8 mouse cellular contexts compared by ENCODE assay signal in genomic region chr10:59879255-59880028, GRCm38 (mm10). TPM values are rescaled to one million over a fixed set of nuclear protein-coding genes. Genes with fewer than 3 reads are reported as not detected.
DNase-seq lines count a peak whose midpoint lies in the region; ATAC-seq and TF ChIP-seq lines count a peak whose summit lies in the region.

Gene Dnajb12, plus strand, starts transcription at chr10:59879556.

- peak within 1 kb of the TSS; percentile 83 for H3K4me3 ChIP-seq in forebrain, embryonic 12.5 days (replicated peaks)
- H3K4me3 ChIP-seq in heart, postnatal 0 days (ENCODE audit: low read depth, low read length) = peak within 1 kb of the TSS; percentile 99
- peak within 1 kb of the TSS; percentile 96 for H3K4me3 ChIP-seq in liver, embryonic 16.5 days (ENCODE audit: low read depth, low read length)
- H3K4me3 ChIP-seq in neural tube, embryonic 13.5 days = peak within 1 kb of the TSS; percentile 87
- peak within 1 kb of the TSS; percentile 98 for H3K4me3 ChIP-seq in testis, adult 2 months (ENCODE audit: control insufficient read depth, low read depth, low read length)

- H3K36me3 ChIP-seq in forebrain, embryonic 12.5 days (replicated peaks) = peaks cover 7% of the 10 kb centered on the region
- H3K36me3 ChIP-seq in heart, postnatal 0 days (replicated peaks; ENCODE audit: control insufficient read depth, insufficient read depth, low read length) = no peaks in the 10 kb centered on the region; the same call in 1 of the 2 replicates
- H3K36me3 ChIP-seq in liver, embryonic 16.5 days (ENCODE audit: control insufficient read depth, insufficient read depth) = no peaks in the 10 kb centered on the region
- no peaks in the 10 kb centered on the region for H3K36me3 ChIP-seq in neural tube, embryonic 13.5 days
- no peaks in the 10 kb centered on the region for H3K36me3 ChIP-seq in testis, adult 2 months (ENCODE audit: control insufficient read depth, insufficient read depth, low read length)

- TF ChIP-seq EP300 in heart, postnatal 0 days (IDR thresholded peaks at IDR 0.05; ENCODE audit: low read depth) = peak; percentile 87

- H3K9me3 ChIP-seq in forebrain, embryonic 12.5 days = no peaks in the 10 kb centered on the region
- H3K9me3 ChIP-seq in heart, postnatal 0 days (replicated peaks; ENCODE audit: control insufficient read depth, low read length) = no peaks in the 10 kb centered on the region
- H3K9me3 ChIP-seq in liver, embryonic 16.5 days (replicated peaks; ENCODE audit: control insufficient read depth, low read length) = no peaks in the 10 kb centered on the region
- H3K9me3 ChIP-seq in neural tube, embryonic 13.5 days = no peaks in the 10 kb centered on the region

- H3K4me2 ChIP-seq in forebrain, embryonic 12.5 days = peak within 1 kb of the TSS; percentile 76
- peak within 1 kb of the TSS; percentile 91 for H3K4me2 ChIP-seq in heart, postnatal 0 days (ENCODE audit: low read depth, low read length)
- H3K4me2 ChIP-seq in liver, embryonic 16.5 days (ENCODE audit: low read depth, low read length) = peak within 1 kb of the TSS; percentile 69
- H3K4me2 ChIP-seq in neural tube, embryonic 13.5 days = peak within 1 kb of the TSS; percentile 83

- peak; percentile 86 to 88 for DNase-seq in CD8-positive naive resting alpha-beta T cell, adult 2 months (ENCODE audit: low read depth in 2 of 2, low spot score in 2 of 2)
- DNase-seq in c-Kit-positive CD71-negative TER-119-negative erythroid progenitor cells, embryonic 14.5 days (ENCODE audit: low read depth) = peak; percentile 92
- DNase-seq in heart, postnatal 0 days (ENCODE audit: low spot score) = peak; percentile 91
- DNase-seq in kidney, postnatal 4 days = peak; percentile 94 to 97

- under 1% methylated on average over 72 of the region's 80 CpGs for WGBS in forebrain, embryonic 12.5 days
- WGBS in heart, postnatal 0 days = under 1% methylated on average over 79 of the region's 80 CpGs
- WGBS in liver, embryonic 16.5 days (ENCODE audit: insufficient replicate concordance) = under 1% methylated on average over 80 of the region's 80 CpGs
- under 1% methylated on average over 80 of the region's 80 CpGs for WGBS in neural tube, embryonic 13.5 days

- H3K27me3 ChIP-seq in forebrain, embryonic 12.5 days = no peaks in the 10 kb centered on the region
- H3K27me3 ChIP-seq in heart, postnatal 0 days (ENCODE audit: control insufficient read depth, insufficient read depth, low read length) = no peaks in the 10 kb centered on the region
- H3K27me3 ChIP-seq in liver, embryonic 16.5 days (ENCODE audit: control insufficient read depth, insufficient read depth, low read depth, low read length) = no peaks in the 10 kb centered on the region
- no peaks in the 10 kb centered on the region for H3K27me3 ChIP-seq in neural tube, embryonic 13.5 days
- no peaks in the 10 kb centered on the region for H3K27me3 ChIP-seq in testis, adult 2 months (ENCODE audit: control insufficient read depth, insufficient read depth, low read length)

- TF ChIP-seq POLR2A in testis, adult 2 months (IDR thresholded peaks at IDR 0.05; ENCODE audit: control insufficient read depth, low read depth, low read length) = peak; percentile 65; the same call in 1 of the 2 replicates

- ATAC-seq in forebrain, embryonic 12.5 days (ENCODE audit: low FRiP score) = peak; percentile 93
- peak; percentile 93 for ATAC-seq in heart, postnatal 0 days (ENCODE audit: insufficient read depth, low read depth)
- peak; percentile 80 for ATAC-seq in liver, embryonic 16.5 days (ENCODE audit: low read depth)
- ATAC-seq in neural tube, embryonic 13.5 days (ENCODE audit: low read depth) = peak; percentile 93

- TF ChIP-seq CTCF in heart, postnatal 0 days (IDR thresholded peaks at IDR 0.05; ENCODE audit: low read depth) = no peak
- no peak for TF ChIP-seq CTCF in testis, adult 2 months (IDR thresholded peaks at IDR 0.05; ENCODE audit: control insufficient read depth, insufficient read depth, insufficient replicate concordance, low read depth, low read length)

- peaks cover 17% of the 10 kb centered on the region for H3K4me1 ChIP-seq in forebrain, embryonic 12.5 days
- peaks cover 8% of the 10 kb centered on the region for H3K4me1 ChIP-seq in heart, postnatal 0 days (ENCODE audit: control insufficient read depth, insufficient read depth)
- peaks cover 63% of the 10 kb centered on the region for H3K4me1 ChIP-seq in liver, embryonic 16.5 days (ENCODE audit: control insufficient read depth, low read depth, low read length)
- peaks cover 17% of the 10 kb centered on the region for H3K4me1 ChIP-seq in neural tube, embryonic 13.5 days (replicated peaks)
- H3K4me1 ChIP-seq in testis, adult 2 months (ENCODE audit: control insufficient read depth, insufficient read depth, low read length) = peaks cover 4% of the 10 kb centered on the region

- H3K27ac ChIP-seq in forebrain, embryonic 12.5 days = peak within 1 kb of the TSS; percentile 100
- H3K27ac ChIP-seq in heart, postnatal 0 days (ENCODE audit: low read depth) = peak within 1 kb of the TSS; percentile 99
- peak within 1 kb of the TSS; percentile 100 for H3K27ac ChIP-seq in liver, embryonic 16.5 days (ENCODE audit: low read length)
- peak within 1 kb of the TSS; percentile 100 for H3K27ac ChIP-seq in neural tube, embryonic 13.5 days (replicated peaks)
- peak within 1 kb of the TSS; percentile 99 for H3K27ac ChIP-seq in testis, adult 2 months (ENCODE audit: control insufficient read depth, insufficient read depth, low read depth, low read length)

- peak within 1 kb of the TSS; percentile 93 for H3K9ac ChIP-seq in forebrain, embryonic 12.5 days
- peak within 1 kb of the TSS; percentile 89 for H3K9ac ChIP-seq in heart, postnatal 0 days (replicated peaks; ENCODE audit: low read depth, low read length)
- peak within 1 kb of the TSS; percentile 99 for H3K9ac ChIP-seq in liver, embryonic 16.5 days (ENCODE audit: low read depth, low read length)
- peak within 1 kb of the TSS; percentile 97 for H3K9ac ChIP-seq in neural tube, embryonic 13.5 days

RNA-seq across cellular contexts. Expression of gene Dnajb12, which starts in this region (rescaled TPM):
- 21.2 and 22.7 TPM in 2 replicates for polyA plus RNA-seq in forebrain, embryonic 12.5 days (2016; fragmentation: Nextera tagmentation; extraction: Ambion mirVana)
- 48.5 and 50.0 TPM in 2 replicates for total RNA-seq in heart, postnatal 0 days (2014; rRNA removed; ENCODE audit: low replicate concordance)
- polyA plus RNA-seq in heart, postnatal 0 days (2015; fragmentation: Nextera tagmentation; extraction: Ambion mirVana) = 18.4 and 18.5 TPM in 2 replicates
- 14.8 and 15.5 TPM in 2 replicates for polyA plus RNA-seq in liver, embryonic 16.5 days (2015; fragmentation: Nextera tagmentation; extraction: Ambion mirVana)
- 20.4 and 21.2 TPM in 2 replicates for polyA plus RNA-seq in neural tube, embryonic 13.5 days (2015; fragmentation: Nextera tagmentation; extraction: Ambion mirVana)
- polyA plus RNA-seq in testis, adult 2 months (2012; rRNA removed) = 47.0 and 47.7 TPM in 2 replicates

Comparison
In these comparisons a context has a peak if more than half of its experiments do, and no peak if none do; other contexts are left out.
1. Peak in every context shown above with its lines: DNase-seq, ATAC-seq, H3K4me3 ChIP-seq and H3K27ac ChIP-seq.